ENCODE assay signal across 9 mouse cellular contexts in genomic region chr11:83223367-83223766, GRCm38 (mm10). TPM values are rescaled to one million over a fixed set of nuclear protein-coding genes. Genes with fewer than 3 reads are reported as not detected.
A peak's percentile ranks its signal among the peaks of the same experiment; 100 is the strongest.
DNase-seq lines count a peak whose midpoint lies in the region; ATAC-seq and TF ChIP-seq lines count a peak whose summit lies in the region.
"Had no signal": no experiment of that assay in that cellular context is flagged by ENCODE, and none has a peak within 500 bp of the region (broad histone marks: within the 10 kb centered on the region; RNA-seq: fewer than 3 reads in every experiment).

No protein-coding gene starts in this region.

- ATAC-seq in heart, embryonic 14.5 days (ENCODE audit: insufficient number of reproducible peaks, insufficient read depth, low FRiP score, low read depth), result no peak
- ATAC-seq in heart, postnatal 0 days (ENCODE audit: insufficient read depth, low read depth), result no peak
- ATAC-seq in midbrain, embryonic 16.5 days, result no peak

- no peak for TF ChIP-seq CTCF in heart, postnatal 0 days (IDR thresholded peaks at IDR 0.05; ENCODE audit: low read depth)

- H3K9me3 ChIP-seq in heart, embryonic 14.5 days (ENCODE audit: control insufficient read depth, low read length), result no peaks in the 10 kb centered on the region
- H3K9me3 ChIP-seq in heart, postnatal 0 days (replicated peaks; ENCODE audit: control insufficient read depth, low read length), result no peaks in the 10 kb centered on the region
- no peaks in the 10 kb centered on the region for H3K9me3 ChIP-seq in midbrain, embryonic 16.5 days (replicated peaks; ENCODE audit: control insufficient read depth, low read length, poor library complexity, severe bottlenecking)

- WGBS in heart, embryonic 14.5 days, result 74% methylated on average over 7 of the region's 7 CpGs
- WGBS in heart, postnatal 0 days, result 66% methylated on average over 7 of the region's 7 CpGs
- WGBS in midbrain, embryonic 16.5 days, result 88% methylated on average over 7 of the region's 7 CpGs

- intact Hi-C loops in heart, postnatal 25 days (cut with DNase I), result loop anchor here (10.0 kb wide), 2 partner anchors 249 to 309 kb away; partner anchors contain the start of gene Unc45b
- intact Hi-C loops in left cerebral cortex, postnatal 25 days (cut with DNase I), result no loop called here

- H3K36me3 ChIP-seq in heart, embryonic 14.5 days (ENCODE audit: control insufficient read depth, insufficient read depth, low read length), result no peaks in the 10 kb centered on the region
- H3K36me3 ChIP-seq in heart, postnatal 0 days (replicated peaks; ENCODE audit: control insufficient read depth, insufficient read depth, low read length), result no peaks in the 10 kb centered on the region
- no peaks in the 10 kb centered on the region for H3K36me3 ChIP-seq in midbrain, embryonic 16.5 days (ENCODE audit: control insufficient read depth, insufficient read depth, low read length)

- no peaks in the 10 kb centered on the region for H3K4me1 ChIP-seq in heart, embryonic 14.5 days (ENCODE audit: control insufficient read depth in 2 of 2, insufficient read depth in 2 of 2, low read length in 2 of 2)
- no peaks in the 10 kb centered on the region for H3K4me1 ChIP-seq in heart, postnatal 0 days (ENCODE audit: control insufficient read depth, insufficient read depth)
- no peaks in the 10 kb centered on the region for H3K4me1 ChIP-seq in midbrain, embryonic 16.5 days (ENCODE audit: control insufficient read depth, insufficient read depth, low read length)

- no peak for DNase-seq in heart, postnatal 25 days (ENCODE audit: low spot score)
- no peak for DNase-seq in heart, postnatal 0 days (ENCODE audit: low spot score)
- DNase-seq in lung, postnatal 25 days (ENCODE audit: low spot score), result peak; percentile 31
- DNase-seq in thymus, postnatal 10 days (ENCODE audit: low spot score in 2 of 2), result peak; percentile 31 to 43
- no peak for DNase-seq in left cerebral cortex, postnatal 25 days (ENCODE audit: low spot score in 2 of 2)
- no peak for DNase-seq in urinary bladder, postnatal 36 days (ENCODE audit: low spot score in 2 of 2)

- H3K9ac ChIP-seq in heart, embryonic 14.5 days (ENCODE audit: low read length), result no peak overlapping the region
- H3K9ac ChIP-seq in heart, postnatal 0 days (replicated peaks; ENCODE audit: low read depth, low read length), result no peak overlapping the region
- no peak overlapping the region for H3K9ac ChIP-seq in midbrain, embryonic 16.5 days (ENCODE audit: low read depth, low read length)

- H3K4me2 ChIP-seq in heart, embryonic 14.5 days (ENCODE audit: low read length), result 0 out of 2 replicates have a peak overlapping the region, but pooled peaks have one; percentile 4
- peak overlapping the region; percentile 10; the same call in 1 of the 2 replicates for H3K4me2 ChIP-seq in heart, postnatal 0 days (ENCODE audit: low read depth, low read length)
- no peak overlapping the region for H3K4me2 ChIP-seq in midbrain, embryonic 16.5 days (ENCODE audit: low read length)
- H3K4me2 ChIP-seq: midbrain, embryonic 11.5 days had no signal

- H3K27ac ChIP-seq in heart, embryonic 14.5 days (replicated peaks in 1 of 2; ENCODE audit: control insufficient read depth in 1 of 2, insufficient read depth in 1 of 2, low read depth in 2 of 2, low read length in 2 of 2), result no peak overlapping the region
- H3K27ac ChIP-seq in heart, postnatal 0 days (ENCODE audit: low read depth), result no peak overlapping the region
- no peak overlapping the region for H3K27ac ChIP-seq in midbrain, embryonic 16.5 days (ENCODE audit: low read length)

- no peaks in the 10 kb centered on the region for H3K27me3 ChIP-seq in heart, embryonic 14.5 days (ENCODE audit: control insufficient read depth, insufficient read depth, low read length)
- H3K27me3 ChIP-seq in heart, postnatal 0 days (ENCODE audit: control insufficient read depth, insufficient read depth, low read length), result no peaks in the 10 kb centered on the region
- no peaks in the 10 kb centered on the region for H3K27me3 ChIP-seq in midbrain, embryonic 16.5 days (ENCODE audit: control insufficient read depth, insufficient read depth, low read depth, low read length)

- no peak for TF ChIP-seq EP300 in heart, postnatal 0 days (IDR thresholded peaks at IDR 0.05; ENCODE audit: low read depth)

- no peak overlapping the region for H3K4me3 ChIP-seq in heart, embryonic 14.5 days (ENCODE audit: control insufficient read depth in 1 of 2, insufficient read depth in 1 of 2, low read depth in 1 of 2, low read length in 2 of 2)
- H3K4me3 ChIP-seq in heart, postnatal 0 days (ENCODE audit: low read depth, low read length), result peak overlapping the region; percentile 13; the same call in 1 of the 2 replicates
- H3K4me3 ChIP-seq in midbrain, embryonic 16.5 days (ENCODE audit: low read depth, low read length), result no peak overlapping the region

RNA-seq across cellular contexts. Expression of gene Slfn3, which starts 32.2 kb away (rescaled TPM):
- polyA plus RNA-seq in heart, embryonic 14.5 days (2014; fragmentation: Nextera tagmentation; extraction: Ambion mirVana), result 1.3 and 1.6 TPM in 2 replicates
- 1 to 10 TPM; 2.3 to 4.0 TPM for total RNA-seq in heart, postnatal 25 days (2021)
- 2.4 and 2.6 TPM in 2 replicates for total RNA-seq in heart, postnatal 0 days (2014; rRNA removed; ENCODE audit: low replicate concordance)
- 0.98 and 1.1 TPM in 2 replicates for polyA plus RNA-seq in heart, postnatal 0 days (2015; fragmentation: Nextera tagmentation; extraction: Ambion mirVana)
- 0.14 TPM in 1 of 2 replicates, not detected in the other for polyA plus RNA-seq in midbrain, embryonic 16.5 days (2015; fragmentation: Nextera tagmentation; extraction: Ambion mirVana)
- under 1 TPM; 0.28 to 0.37 TPM for total RNA-seq in left cerebral cortex, postnatal 25 days (2021)

RNA-seq across cellular contexts. Expression of gene Slfn4, which starts 48.4 kb away (rescaled TPM):
- not detected in 2 replicates for polyA plus RNA-seq in heart, embryonic 14.5 days (2014; fragmentation: Nextera tagmentation; extraction: Ambion mirVana)
- total RNA-seq in heart, postnatal 25 days (2021), result under 1 TPM; 0.10 to 0.31 TPM
- total RNA-seq in heart, postnatal 0 days (2014; rRNA removed; ENCODE audit: low replicate concordance), result 0.27 and 1.1 TPM in 2 replicates
- polyA plus RNA-seq in heart, postnatal 0 days (2015; fragmentation: Nextera tagmentation; extraction: Ambion mirVana), result 0.07 TPM in 1 of 2 replicates, not detected in the other
- 0.14 TPM in 1 of 2 replicates, not detected in the other for polyA plus RNA-seq in midbrain, embryonic 16.5 days (2015; fragmentation: Nextera tagmentation; extraction: Ambion mirVana)
- not detected for total RNA-seq in left cerebral cortex, postnatal 25 days (2021)
- polyA plus RNA-seq: midbrain, embryonic 11.5 days had no signal

Comparison
In these comparisons a context has a peak if more than half of its experiments do, and no peak if none do; other contexts are left out.
1. DNase-seq: peak in lung, postnatal 25 days (single experiment) and thymus, postnatal 10 days (2 of 2); none in heart, postnatal 25 days (single experiment), heart, postnatal 0 days (single experiment), left cerebral cortex, postnatal 25 days (0 of 2) and urinary bladder, postnatal 36 days (0 of 2).